Mouse (Mus musculus): Measurements from ENCODE around the gene Exph5.

GRCm38 (mm10) chr9:53376820-53377219 lies 75.3 kb downstream of the Exph5 start:
- TF ChIP-seq POLR2A (IDR thresholded peaks at IDR 0.05; ENCODE audit: low read depth, low read length) (no peak), CTCF (conservative IDR thresholded peaks at IDR 0.05; ENCODE audit: insufficient read depth, insufficient read length, low read depth, low read length) (peak; percentile 48)

Measured in kidney, adult 2 months (tissue).